Mouse (Mus musculus): Measurements from ENCODE around the gene Glud1.

DNA sequence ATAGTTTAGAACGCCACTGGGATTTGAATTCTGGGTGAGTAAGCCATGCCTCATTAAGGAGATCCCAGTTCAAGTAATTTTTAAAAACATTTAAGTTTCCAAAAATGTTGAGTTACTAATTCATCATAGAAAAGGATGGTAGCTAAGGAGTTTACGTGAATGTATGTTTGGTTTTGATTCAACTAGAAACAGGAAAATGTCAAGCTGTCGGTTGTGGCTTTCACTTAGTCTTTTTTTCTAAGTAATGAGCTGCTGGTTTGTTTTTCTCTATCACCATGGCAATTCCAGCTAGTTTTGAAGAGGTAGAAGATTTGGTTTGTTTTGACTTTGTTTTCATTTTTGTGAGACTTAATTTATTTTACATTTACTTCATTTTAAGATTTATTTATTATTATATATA lies 6.9 kb downstream of the Glud1 start:
- TF ChIP-seq CTCF (IDR thresholded peaks at IDR 0.05) = no peak
- TF ChIP-seq EP300 (IDR thresholded peaks at IDR 0.05) = no peak
